Mouse (Mus musculus) splenic B cell, adult 2 months (primary cell): ENCODE results near the gene Rfng.
"Not testable (repeated sequence)": the region's sequence is repeated elsewhere in the genome, so short reads cannot be mapped to it uniquely, and the experiment has no call there.

ENCODE experiments used
- DNase-seq: peaks from one replicate; pipeline ENCODE4 v3.0.0-alpha.2; 2011; ENCODE audit warnings: low read depth, low spot score
- H3K27me3 ChIP-seq: 2 replicates; pipeline ENCODE4 v1.6.1; 2012; ENCODE audit warnings: mild to moderate bottlenecking, low read length, moderate library complexity, mixed read lengths; ENCODE audit not compliant: control insufficient read depth, poor library complexity, insufficient read depth, severe bottlenecking
- H3K36me3 ChIP-seq: 2 replicates; pipeline ENCODE4 v1.6.1; 2012; ENCODE audit warnings: mild to moderate bottlenecking, low read length, moderate library complexity, mixed read lengths; ENCODE audit not compliant: control insufficient read depth, poor library complexity, insufficient read depth, severe bottlenecking

Gene Rfng

GRCm38 (mm10) chr11:120768206-120768605, 15.8 kb downstream of the Rfng start:
- DNase-seq: no peak
- H3K27me3 ChIP-seq: no peaks in the 10 kb centered on the region

DNA sequence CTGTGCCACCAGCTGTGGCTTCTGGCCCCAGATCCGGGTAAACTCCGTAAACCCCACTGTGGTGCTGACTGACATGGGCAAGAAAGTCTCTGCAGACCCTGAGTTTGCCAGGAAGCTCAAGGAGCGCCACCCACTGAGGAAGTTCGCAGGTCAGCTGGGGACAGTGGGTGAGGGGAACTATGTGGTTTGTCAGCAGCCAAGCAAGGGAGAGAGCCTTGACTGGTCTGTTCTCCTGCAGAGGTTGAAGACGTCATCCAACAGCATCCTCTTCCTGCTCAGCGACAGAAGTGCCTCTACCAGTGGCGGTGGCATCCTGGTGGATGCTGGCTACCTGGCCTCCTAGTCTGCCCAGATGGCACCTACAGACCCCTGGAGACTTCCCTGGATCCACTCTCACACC, 17.0 kb downstream of the Rfng start:
- not testable (repeated sequence) for DNase-seq, H3K27me3 ChIP-seq, H3K36me3 ChIP-seq

More at GRCm38 (mm10) chr11:120768206-120768605, 15.8 kb downstream of the Rfng start:
- no peaks in the 10 kb centered on the region for H3K36me3 ChIP-seq

DNA sequence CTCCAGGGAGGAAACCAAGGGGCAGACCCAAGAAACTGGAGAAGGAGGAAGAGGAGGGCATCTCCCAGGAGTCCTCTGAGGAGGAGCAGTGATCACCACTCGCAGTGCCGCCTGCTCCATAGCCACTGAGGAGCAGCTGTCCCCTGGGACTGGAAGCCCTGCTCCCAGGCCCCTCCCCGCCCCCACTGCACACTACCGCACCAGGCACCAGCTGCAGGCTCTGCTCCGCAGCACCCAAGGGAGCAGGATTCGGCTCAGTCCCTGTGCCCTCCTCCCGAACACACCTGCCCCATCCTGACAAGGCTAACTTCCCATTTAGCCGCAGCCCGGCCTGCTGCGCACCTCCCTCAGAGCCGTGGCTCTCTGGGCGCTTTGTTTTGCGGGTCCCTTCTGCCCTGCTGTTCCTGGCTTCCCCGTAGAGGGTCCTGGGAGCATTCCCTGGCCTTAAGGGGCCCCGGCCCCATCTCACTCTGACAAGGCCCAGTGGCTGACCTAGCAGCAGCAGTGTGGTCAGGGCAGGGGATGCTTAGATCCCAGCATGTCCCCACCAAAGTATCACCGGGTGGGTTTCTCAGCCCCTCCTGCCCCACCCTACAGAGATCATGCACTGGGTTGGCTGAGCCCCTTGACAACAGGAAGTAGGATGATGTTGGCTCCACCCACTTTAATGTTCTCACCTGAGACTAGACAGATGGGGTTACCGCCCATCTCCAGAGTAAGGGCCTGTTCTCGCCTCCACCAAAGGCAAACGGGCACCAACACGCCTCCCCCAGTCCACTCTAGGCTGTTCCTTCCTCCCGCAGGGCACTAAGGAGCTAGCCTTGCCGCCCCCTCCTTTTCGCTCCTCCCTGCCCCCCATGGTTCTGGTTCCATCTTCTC, 20.6 kb downstream of the Rfng start:
- not testable (repeated sequence) for H3K36me3 ChIP-seq, DNase-seq, H3K27me3 ChIP-seq

- H3K27me3 ChIP-seq, DNase-seq, H3K36me3 ChIP-seq: not testable (repeated sequence)
Measured at GRCm38 (mm10) chr11:120762672-120763041, 21.4 kb downstream of the Rfng start, which contains the start of gene Hmga1b. Gene Hmga1b, plus strand, starts transcription at chr11:120762794.

DNA sequence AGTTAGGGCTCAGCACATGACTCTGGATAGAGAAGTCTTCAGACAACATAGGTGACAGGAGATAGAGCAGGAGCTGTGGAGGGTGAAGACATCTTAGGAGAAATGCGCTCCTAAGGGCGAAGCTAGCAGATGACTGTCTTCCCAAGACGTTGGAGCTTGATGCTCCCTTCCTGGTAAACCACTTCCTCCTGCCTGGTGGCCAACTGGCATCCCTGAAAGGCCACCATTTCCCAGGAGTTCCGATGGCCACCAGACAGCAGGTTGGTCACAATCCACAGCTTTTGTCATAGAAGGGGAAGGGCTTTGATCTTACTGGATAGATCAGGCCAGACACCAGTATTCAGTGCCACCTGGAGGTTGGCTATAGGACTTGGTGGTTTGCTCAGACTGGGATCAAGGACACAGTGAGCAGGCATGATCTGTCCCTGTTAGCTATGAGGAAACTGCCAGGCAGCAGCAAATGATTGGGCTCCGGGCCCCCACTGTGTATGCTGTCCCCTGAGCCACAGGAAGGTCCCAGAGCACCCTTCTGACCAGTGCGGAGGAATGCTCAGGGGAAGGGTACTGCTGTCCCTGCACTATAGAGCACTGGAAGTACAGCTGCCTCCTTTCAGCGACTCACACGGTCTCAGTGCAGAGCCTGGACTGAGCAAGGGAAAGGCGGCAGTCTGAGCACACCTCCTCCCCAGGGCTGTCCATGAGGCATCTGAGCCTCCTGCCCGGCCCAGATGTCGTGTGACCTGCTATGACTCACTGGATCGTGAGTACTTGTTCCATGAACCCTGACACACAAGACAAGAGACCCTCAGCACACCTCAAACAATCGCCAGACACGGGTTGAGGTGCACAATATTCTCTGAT, 22.0 kb downstream of the Rfng start:
- no peaks in the 10 kb centered on the region for H3K27me3 ChIP-seq
- no peaks in the 10 kb centered on the region for H3K36me3 ChIP-seq
- DNase-seq: no peak

DNA sequence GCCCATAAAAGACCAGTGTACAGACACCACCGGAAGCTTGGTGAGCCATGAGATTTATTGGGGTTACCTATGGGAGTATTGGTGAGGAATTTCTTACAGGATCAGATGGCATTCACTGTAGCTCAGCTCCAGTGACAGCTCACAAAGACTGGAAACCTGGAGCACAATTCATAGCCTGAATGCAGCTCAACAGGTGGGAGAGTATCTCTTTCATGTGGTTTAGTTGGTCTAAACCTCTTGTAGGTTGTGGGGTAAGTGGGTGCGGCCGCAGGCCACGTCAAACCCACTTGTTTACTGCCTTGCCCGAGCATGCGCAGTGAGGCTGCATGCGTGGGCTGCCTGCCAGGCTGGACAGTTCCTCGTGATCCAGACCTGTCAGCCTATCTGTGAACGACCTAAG, 23.8 kb downstream of the Rfng start:
- no peak for DNase-seq
- no peaks in the 10 kb centered on the region for H3K36me3 ChIP-seq
- no peaks in the 10 kb centered on the region for H3K27me3 ChIP-seq

DNA sequence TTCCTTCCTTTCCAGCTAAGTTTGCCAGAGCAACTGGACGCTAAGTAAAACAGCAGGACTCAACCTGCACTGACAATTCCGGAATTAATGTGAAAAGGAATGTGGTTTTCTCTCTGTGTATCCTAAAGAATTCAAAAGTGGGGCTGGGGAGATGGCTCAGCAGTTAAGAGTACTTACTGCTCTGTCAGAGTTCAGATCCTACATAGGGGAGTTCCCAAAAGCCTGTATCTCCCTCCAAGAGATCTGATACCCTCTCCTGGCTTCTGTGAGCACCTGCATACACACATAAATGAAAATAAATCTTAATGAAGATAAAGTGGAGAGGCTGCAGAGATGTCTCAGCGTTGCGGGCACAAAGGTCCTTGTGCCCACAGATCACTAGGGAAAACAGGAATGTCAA, 32.4 kb downstream of the Rfng start:
- Histone ChIP-seq H3K36me3 (no peaks in the 10 kb centered on the region), H3K27me3 (no peaks in the 10 kb centered on the region)
- DNase-seq: no peak

GRCm38 (mm10) chr11:120749430-120749829, 34.6 kb downstream of the Rfng start:
- DNase-seq: peak; percentile 76
- no peaks in the 10 kb centered on the region for H3K27me3 ChIP-seq

GRCm38 (mm10) chr11:120747974-120748373, 36.0 kb downstream of the Rfng start:
- H3K27me3 ChIP-seq: no peaks in the 10 kb centered on the region
- DNase-seq: no peak

More at GRCm38 (mm10) chr11:120749430-120749829, 34.6 kb downstream of the Rfng start:
- no peaks in the 10 kb centered on the region for H3K36me3 ChIP-seq

GRCm38 (mm10) chr11:120744121-120744701, 39.8 kb downstream of the Rfng start:
- no peak for DNase-seq
- H3K27me3 ChIP-seq: no peaks in the 10 kb centered on the region
- H3K36me3 ChIP-seq: no peaks in the 10 kb centered on the region

More at GRCm38 (mm10) chr11:120747974-120748373, 36.0 kb downstream of the Rfng start:
- no peaks in the 10 kb centered on the region for H3K36me3 ChIP-seq

GRCm38 (mm10) chr11:120740981-120741380, 43.0 kb downstream of the Rfng start:
- no peak for DNase-seq
- no peaks in the 10 kb centered on the region for H3K27me3 ChIP-seq
- H3K36me3 ChIP-seq: no peaks in the 10 kb centered on the region

- Histone ChIP-seq H3K36me3 (no peaks in the 10 kb centered on the region), H3K27me3 (no peaks in the 10 kb centered on the region)
- DNase-seq: no peak
Measured at GRCm38 (mm10) chr11:120736424-120736823, 47.6 kb downstream of the Rfng start.

GRCm38 (mm10) chr11:120733521-120733920, 50.5 kb downstream of the Rfng start:
- H3K27me3 ChIP-seq: no peaks in the 10 kb centered on the region
- no peak for DNase-seq
- no peaks in the 10 kb centered on the region for H3K36me3 ChIP-seq

- no peak for DNase-seq
- Histone ChIP-seq H3K36me3 (no peaks in the 10 kb centered on the region), H3K27me3 (no peaks in the 10 kb centered on the region)
Measured at GRCm38 (mm10) chr11:120731858-120732680, 51.9 kb downstream of the Rfng start, which contains the start of gene Cbr2. Gene Cbr2, minus strand, starts transcription at chr11:120732114.
